Mouse (Mus musculus): ENCODE data around the gene Tesc.

Tesc gene

DNA sequence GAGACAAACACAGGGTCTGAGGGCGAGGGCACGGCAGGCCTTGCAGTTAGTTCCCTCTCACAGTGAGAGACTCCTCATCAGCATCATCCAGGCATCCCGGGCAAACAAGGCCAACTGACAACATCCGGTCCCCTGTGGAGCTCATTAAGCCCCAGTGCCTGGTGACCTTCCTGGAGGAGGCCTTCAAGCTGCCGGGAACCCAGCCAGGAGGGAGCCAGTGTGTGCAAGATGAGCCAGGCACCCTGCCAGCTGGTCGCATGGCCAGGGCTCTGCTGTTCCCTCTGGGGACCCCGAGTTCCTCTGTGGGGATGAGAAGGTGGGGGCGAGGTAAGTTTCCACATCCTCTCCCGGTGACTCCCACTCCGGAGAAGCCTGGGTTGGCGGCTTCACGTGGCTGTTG is 12.5 kb upstream of the Tesc start:
- DNase-seq (ENCODE audit: low spot score in 2 of 2), result no peak

DNA sequence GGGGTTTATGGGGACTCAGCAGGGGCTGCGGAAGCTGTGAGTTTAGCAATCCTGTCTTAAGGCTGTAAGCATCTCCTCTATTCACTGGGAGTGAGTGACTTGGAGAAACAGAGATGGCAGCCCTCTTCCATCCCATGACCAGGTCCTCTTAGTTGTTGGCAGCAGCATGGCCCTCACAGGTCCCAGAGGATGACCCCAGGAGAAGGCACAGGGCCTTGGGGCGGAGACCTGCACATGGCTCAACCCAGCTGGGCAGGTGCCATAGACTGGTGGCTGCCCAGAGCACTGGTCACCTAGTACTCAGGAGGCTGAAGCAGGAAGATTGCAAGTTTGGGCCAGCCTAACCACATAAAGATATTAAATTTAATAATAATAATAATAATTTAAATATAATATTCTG is 11.9 kb upstream of the Tesc start:
- DNase-seq (ENCODE audit: low spot score in 2 of 2), result no peak

DNA sequence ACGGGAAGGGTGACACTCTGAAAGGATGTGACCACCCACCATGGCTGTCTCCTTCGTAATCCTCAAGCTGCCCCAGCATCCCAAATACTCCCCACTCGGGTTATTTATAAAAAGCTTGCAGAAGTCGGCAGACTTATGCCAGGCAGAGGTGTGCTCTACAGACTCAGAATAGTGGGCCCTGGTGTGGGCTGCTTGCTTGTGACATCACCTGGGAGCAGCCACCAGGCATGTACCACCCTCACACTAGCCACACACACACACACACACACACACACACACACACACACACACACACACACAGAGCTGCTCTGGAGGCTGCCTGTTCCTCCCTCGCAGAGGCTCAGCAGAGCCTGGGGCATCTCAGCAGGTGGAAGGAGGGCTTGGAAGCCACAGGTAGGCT is 10.0 kb upstream of the Tesc start:
- no peak for DNase-seq (ENCODE audit: low spot score in 2 of 2)

GRCm38 (mm10) chr5:118019905-118020304 is 7.6 kb upstream of the Tesc start:
- DNase-seq (ENCODE audit: low spot score in 2 of 2), result no peak

GRCm38 (mm10) chr5:118023053-118023452 is 4.5 kb upstream of the Tesc start:
- DNase-seq (ENCODE audit: low spot score in 2 of 2), result no peak

- no peak for DNase-seq (ENCODE audit: low spot score in 2 of 2)
These were observed 1.7 kb upstream of the Tesc start for GRCm38 (mm10) chr5:118025880-118026279.

GRCm38 (mm10) chr5:118026343-118026742 is 1.2 kb upstream of the Tesc start:
- DNase-seq (ENCODE audit: low spot score in 2 of 2), result no peak

DNA sequence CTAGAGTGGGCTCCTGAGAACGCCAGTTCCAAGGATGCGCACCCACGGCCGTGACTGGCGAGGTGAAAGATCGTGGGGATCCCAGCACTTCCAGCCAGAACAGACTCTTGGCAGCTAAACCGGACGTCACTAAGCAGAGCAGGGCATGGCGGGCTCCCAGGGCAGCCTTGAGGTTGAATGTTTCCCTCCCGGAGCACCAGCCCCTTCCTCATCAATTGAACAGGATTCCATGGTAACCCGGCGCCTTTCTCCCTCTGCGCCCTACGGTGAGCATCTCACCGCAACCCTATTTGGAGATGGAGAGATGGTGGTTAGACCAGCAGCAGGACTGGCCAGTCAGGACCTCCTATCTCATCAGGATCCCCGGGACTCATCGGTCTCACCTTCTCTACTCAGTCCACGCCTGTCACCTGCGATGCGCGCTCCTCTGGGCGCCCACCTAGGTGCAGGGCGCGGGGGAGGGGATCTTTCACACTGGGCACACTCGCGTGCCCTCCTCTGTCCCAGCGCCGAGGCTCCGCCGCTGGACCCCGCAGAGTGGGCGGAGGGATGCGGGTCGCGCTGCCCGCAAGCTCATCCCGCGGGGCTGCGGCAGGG is 344 bp upstream of the Tesc start:
- no peak for DNase-seq (ENCODE audit: low spot score in 2 of 2)

DNA sequence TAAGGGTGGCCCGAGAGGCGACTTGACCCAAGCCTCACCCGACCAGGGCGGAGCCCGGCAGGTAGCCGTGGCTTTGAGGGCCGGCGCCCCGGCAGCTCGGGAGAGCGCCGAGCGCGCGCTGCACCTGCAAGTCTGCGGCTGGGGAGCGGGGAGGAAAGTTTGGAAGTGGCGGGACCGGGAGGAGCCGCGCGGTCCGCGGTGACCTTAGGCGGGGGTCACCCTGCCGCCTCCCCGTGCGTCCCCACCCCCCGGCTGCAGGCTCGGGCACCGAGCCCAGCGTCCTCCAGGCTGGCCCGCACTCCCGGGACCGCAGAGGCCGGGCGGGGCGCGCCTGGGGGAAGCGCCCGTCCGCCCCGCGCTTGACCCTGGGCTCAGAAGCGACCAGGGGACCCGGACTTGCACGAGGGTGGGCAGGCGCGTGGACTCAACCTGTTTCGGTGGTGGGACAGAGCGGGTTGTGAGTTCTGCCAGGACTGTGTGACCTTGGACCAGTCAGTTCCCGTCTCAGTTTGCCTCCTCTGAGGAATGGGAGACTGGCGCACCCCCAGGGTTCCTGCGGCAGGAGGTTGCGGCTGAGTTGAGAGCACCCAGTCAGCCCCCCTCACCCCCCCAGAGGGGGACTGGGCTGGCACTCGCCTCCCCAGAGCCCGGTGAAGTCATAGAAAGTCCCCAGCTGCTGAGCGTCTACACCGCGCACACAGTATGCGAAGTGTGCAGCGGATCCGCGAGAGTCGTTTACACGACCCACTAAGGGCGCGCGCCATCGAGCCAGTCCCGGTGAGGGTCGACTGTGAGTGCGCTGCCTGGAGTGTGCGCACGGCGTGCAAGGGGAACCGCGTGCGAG is 870 bp downstream of the Tesc start:
- no peak for DNase-seq (ENCODE audit: low spot score in 2 of 2)

DNA sequence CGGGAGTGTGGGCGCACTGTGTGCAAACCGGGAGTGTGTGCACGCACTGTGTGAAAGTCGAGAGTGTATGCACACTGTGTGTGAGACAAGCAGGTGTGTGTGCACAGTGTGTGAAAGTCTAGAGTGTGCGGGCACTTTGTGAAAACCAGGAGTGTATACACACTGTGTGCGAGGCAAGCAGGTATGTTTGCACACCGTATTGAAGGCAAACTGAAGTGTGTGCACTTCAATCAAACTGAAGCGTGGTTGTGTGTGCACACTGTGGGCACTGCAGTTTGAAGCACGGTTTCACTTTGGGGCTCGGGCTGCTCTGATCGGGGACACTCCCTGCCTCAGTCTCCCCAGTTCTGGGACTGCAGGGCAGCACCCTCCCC is 1.5 kb downstream of the Tesc start:
- DNase-seq (ENCODE audit: low spot score in 2 of 2), result no peak

DNA sequence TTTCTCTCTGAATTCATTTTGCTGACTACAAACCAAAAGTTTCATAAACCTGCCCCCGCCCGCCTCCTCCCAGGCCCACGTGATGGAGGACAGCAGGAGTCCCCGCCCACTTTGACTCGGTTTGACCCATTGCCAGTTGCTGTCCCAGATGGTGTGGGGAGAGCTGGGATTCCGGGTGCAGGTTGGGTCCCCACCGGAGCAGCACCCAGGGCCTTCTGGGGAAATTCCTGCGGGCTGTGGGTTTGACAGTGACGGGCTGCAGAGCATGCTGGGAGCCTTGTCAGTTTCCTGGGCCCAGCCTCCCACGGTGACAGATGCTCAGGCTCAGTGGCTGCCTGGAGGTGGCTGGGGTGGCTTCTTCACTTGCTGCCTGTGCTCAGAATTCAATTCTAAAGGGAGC is 1.9 kb downstream of the Tesc start:
- peak; percentile 85 for DNase-seq (ENCODE audit: low spot score in 2 of 2)

DNA sequence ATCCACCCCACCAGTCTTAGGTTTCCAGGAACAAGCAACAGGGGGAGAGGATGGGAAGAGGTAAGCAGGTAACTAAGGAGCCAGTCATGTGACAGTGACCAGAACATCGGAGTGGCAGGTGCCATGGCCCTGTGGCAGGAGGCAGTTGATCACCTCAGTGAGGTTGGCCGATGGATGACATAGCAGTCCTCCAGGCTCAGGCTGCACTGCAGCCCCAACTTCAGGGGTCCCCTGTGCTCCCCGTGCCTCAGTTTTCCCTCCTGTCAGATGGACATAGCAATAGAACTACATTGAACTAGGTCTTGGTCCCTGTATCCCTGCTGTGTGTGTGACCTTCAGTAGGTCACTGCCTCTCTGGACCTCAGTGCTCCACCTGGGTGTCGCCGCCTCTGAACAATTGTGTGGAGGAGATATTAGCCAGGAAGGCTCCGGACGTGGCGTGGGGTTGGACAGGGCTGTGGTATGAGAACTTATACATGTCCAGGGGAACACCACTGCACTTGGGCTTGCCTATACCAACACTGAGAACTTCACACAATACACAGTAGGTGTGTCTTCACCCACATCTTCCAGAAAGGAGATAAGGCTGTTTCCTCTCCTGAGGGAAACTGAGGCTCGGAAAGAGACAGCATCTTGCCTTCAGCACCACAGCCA is 2.6 kb downstream of the Tesc start:
- no peak for DNase-seq (ENCODE audit: low spot score in 2 of 2)

DNA sequence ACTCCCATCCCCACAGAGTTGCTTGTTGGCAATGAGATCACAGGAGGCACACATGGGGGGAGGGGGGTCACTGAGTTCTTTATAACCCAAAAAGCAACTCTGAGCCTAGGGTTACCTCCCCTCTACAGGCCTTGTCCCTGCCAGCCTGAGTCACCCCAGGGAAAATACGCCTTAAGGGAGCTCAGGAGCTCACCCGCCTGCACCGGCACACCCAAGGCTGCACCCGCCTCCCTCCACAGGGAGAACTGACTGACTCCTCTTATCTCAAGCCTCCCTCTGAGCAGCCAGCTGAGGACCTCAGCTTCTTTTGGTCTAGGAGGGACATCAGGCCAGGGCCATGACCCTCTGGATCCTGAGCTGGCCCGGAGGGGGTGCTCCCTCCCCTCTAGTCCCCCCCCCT is 3.5 kb downstream of the Tesc start:
- DNase-seq (ENCODE audit: low spot score in 2 of 2), result no peak

DNA sequence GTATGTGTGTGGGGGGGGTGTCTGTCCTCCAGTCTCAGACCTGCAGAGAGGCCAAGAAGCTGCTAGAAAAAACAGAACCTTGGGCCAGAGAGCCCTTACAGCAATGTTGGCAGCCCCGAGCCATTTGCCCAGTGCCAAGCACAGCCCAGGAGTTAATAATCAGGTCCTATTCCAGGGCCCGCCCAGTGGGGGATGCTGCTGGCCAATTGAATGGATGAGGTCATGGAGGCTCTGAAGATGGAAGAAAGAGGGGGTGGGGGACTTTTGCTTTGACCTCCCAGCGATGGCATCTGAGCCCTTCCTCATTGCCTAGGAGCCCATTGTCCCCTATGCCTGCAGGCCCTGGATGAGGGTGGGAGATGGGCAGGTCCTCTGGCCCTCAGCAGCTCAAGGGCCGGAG is 4.0 kb downstream of the Tesc start:
- DNase-seq (ENCODE audit: low spot score in 2 of 2), result no peak

DNA sequence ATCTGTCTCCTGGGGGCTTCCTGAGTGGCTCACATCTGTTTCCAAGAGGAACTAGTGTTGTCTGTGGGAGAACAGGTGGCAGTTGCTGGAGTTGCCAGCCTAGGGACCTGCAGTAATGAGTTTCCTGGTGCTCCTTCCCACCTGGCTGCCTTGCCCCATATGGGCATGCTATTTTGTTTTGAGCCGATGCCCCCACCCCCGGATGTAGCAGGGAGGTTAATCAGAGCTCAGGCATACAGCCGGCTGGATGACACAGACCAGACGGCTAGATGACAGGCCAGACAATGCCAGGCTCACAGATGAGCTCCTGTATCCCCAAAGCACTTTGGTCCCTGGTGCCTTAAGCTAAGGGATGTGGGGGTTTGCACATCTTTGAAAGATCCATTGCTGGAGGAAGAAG is 5.8 kb downstream of the Tesc start:
- DNase-seq (ENCODE audit: low spot score in 2 of 2), result no peak

GRCm38 (mm10) chr5:118033740-118034139 is 6.2 kb downstream of the Tesc start:
- no peak for DNase-seq (ENCODE audit: low spot score in 2 of 2)

GRCm38 (mm10) chr5:118034632-118035031 is 7.1 kb downstream of the Tesc start:
- DNase-seq (ENCODE audit: low spot score in 2 of 2), result no peak

- DNase-seq (ENCODE audit: low spot score in 2 of 2), result no peak
These were observed 8.2 kb downstream of the Tesc start for GRCm38 (mm10) chr5:118035786-118036185.

- peak; percentile 60 to 72 for DNase-seq (ENCODE audit: low spot score in 2 of 2)
These were observed 9.6 kb downstream of the Tesc start for GRCm38 (mm10) chr5:118036888-118037797.

DNA sequence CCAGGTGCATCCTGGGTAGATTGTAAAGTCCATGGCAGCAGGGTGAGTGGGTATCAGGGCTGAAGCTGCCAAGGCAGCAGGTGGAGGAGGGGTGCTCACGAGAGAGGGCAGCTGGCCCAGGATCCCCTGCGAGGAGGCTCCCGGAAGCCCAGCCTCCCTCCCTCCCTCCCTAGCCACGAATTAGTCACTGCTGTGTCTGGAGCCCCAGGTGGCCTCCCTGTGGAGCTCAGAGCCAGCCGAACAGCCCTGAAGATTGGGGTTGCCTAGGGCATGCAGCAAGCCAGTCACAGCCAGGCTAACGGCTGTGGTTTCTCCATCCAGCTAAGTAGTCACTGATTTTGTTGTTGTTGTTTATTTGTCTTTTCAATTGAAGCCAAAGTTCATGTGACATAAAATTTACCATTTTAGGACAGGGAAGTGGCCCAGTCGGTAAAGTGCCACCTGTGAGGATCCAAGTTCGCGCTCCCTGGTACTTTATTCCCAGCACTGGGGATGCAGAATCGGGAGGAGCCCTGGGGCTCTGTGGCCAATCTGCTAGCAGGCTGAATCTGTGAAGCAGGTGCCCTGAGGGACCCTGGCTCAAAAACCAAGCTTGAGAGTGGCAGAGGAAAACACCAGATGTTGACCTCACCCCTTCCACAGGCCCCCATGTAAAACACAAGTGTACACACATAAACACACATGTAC is 10.4 kb downstream of the Tesc start:
- no peak for DNase-seq (ENCODE audit: low spot score in 2 of 2)

DNA sequence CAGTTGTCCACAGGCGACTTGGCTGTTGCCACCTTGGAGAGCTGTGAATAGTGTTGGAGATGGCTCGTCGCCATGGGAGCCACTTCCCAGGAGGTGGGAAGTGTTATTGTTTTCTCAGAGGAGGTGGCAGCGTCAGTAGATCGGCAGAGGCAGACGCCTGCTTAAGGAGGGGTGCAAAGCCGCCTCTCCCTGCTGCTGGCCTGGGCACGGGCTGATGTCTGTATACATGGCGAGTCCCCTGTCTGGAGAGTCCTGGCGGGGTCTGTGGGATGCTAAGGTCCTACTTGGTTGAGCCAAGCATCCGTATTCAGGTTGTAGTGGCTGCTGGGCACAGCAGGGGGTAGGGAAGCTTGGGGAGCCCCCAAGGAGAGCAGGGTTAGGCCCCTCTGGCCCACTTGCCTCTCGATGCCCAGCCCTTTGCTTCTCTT is 11.7 kb downstream of the Tesc start:
- no peak for DNase-seq (ENCODE audit: low spot score in 2 of 2)

All from right cerebral cortex, postnatal 36 days (tissue).